Mouse (Mus musculus) G1E (cell line): ENCODE data around the gene Rgs3.

ENCODE experiments used
- CTCF ChIP-seq: IDR thresholded peaks from 2 replicates; pipeline ENCODE4 v1.5.1; 2012; ENCODE audit warnings: low read depth, low read length, inconsistent platforms, mixed read lengths
- GATA1 ChIP-seq: IDR thresholded peaks from 2 replicates; pipeline ENCODE4 v1.6.1; 2012; ENCODE audit warnings: borderline replicate concordance, low read length, inconsistent platforms, mixed read lengths

GRCm38 (mm10) chr4:62731531-62732063, 171.9 kb downstream of the Rgs3 start:
- no peak for TF ChIP-seq CTCF
- no peak for TF ChIP-seq GATA1
